Mouse (Mus musculus) testis, adult 2 months (tissue): ENCODE results near the gene Olfr160. TPM values are rescaled to one million over a fixed set of nuclear protein-coding genes. Genes with fewer than 3 reads are reported as not detected.

Source experiments
- H3K27ac ChIP-seq: fragments of 200-500 bp; 2 replicates; pipeline ENCODE4 v1.5.1; 2012; ENCODE audit warnings: low read depth, low read length; ENCODE audit not compliant: control insufficient read depth, insufficient read depth
- H3K27me3 ChIP-seq: fragments of 200-500 bp; 2 replicates; pipeline ENCODE4 v1.6.1; 2012; ENCODE audit warnings: mild to moderate bottlenecking, low read length, moderate library complexity; ENCODE audit not compliant: control insufficient read depth, insufficient read depth
- H3K36me3 ChIP-seq: fragments of 200-500 bp; 2 replicates; pipeline ENCODE4 v1.6.1; 2012; ENCODE audit warnings: mild to moderate bottlenecking, low read length; ENCODE audit not compliant: control insufficient read depth, insufficient read depth
- H3K4me1 ChIP-seq: fragments of 200-500 bp; 2 replicates; pipeline ENCODE4 v1.6.1; 2012; ENCODE audit warnings: low read length; ENCODE audit not compliant: control insufficient read depth, insufficient read depth
- H3K4me3 ChIP-seq: fragments of 200-500 bp; 2 replicates; pipeline ENCODE4 v1.5.1; 2012; ENCODE audit warnings: low read depth, mild to moderate bottlenecking, low read length, moderate library complexity, mixed read lengths; ENCODE audit not compliant: control insufficient read depth
- CTCF ChIP-seq: fragments of 200-500 bp; IDR thresholded peaks from 2 replicates; pipeline ENCODE4 v1.5.1; 2012; ENCODE audit warnings: low read depth, mild to moderate bottlenecking, inconsistent platforms, low read length, moderate library complexity; ENCODE audit not compliant: control insufficient read depth, insufficient read depth, insufficient replicate concordance
- POLR2A ChIP-seq: fragments of 200-500 bp; IDR thresholded peaks from 2 replicates; pipeline ENCODE4 v1.6.1; 2012; ENCODE audit warnings: low read depth, mild to moderate bottlenecking, inconsistent platforms, low read length, moderate library complexity; ENCODE audit not compliant: control insufficient read depth
- polyA plus RNA-seq: library from polyadenylated mRNA; depleted of rRNA; stranded (reverse); fragments of >200 nt; gene quantifications from 2 replicates; pipeline ENCODE4 v1.2.3, GENCODE M21; 2012

Olfr160 gene
- polyA plus RNA-seq, 1 experiment: not detected

DNA sequence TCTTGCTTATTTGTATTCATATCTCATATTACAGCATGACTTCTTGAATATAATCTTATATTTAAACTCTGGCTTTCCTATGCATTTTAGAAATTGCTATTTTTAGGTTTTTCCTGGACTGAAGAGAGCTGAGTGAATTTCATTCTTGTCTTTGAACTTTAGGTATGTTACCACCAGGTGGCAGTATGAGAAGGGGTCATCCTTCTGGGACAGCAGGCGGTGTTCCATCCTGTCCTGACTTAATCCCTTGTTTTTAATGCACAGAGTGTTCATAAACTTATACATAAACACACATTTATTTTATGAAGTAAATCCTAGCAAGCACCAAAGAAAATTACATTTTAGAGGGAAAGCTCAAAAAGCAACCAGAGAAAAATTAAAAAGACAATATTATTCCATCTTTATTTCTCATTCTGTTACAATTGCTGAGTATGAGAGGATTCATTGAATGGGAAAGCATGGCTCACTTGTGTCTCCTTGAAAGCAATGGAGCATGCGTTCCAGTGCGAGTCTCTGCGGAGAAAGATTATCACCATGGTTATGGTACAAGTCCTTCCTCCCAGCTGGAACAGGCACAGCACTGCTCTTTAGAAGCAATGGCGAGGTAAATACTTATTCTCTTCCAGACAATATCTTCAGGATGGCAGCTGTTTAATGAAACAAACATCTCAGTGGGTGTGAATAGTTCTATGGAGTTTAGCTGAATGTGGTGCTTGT, 25.9 kb downstream of the Olfr160 start:
- no peak for TF ChIP-seq CTCF
- no peak for TF ChIP-seq POLR2A
- Histone ChIP-seq H3K4me3 (no peak overlapping the region), H3K36me3 (no peaks in the 10 kb centered on the region), H3K4me1 (no peaks in the 10 kb centered on the region), H3K27ac (no peak overlapping the region), H3K27me3 (no peaks in the 10 kb centered on the region)

- Histone ChIP-seq H3K4me1 (no peaks in the 10 kb centered on the region), H3K36me3 (no peaks in the 10 kb centered on the region), H3K4me3 (no peak overlapping the region), H3K27ac (no peak overlapping the region), H3K27me3 (no peaks in the 10 kb centered on the region)
- TF ChIP-seq POLR2A (no peak), CTCF (no peak)
Measured at GRCm38 (mm10) chr9:37687941-37688303, 28.1 kb downstream of the Olfr160 start.

GRCm38 (mm10) chr9:37687288-37687940, 28.6 kb downstream of the Olfr160 start:
- H3K4me1 ChIP-seq: no peaks in the 10 kb centered on the region
- H3K4me3 ChIP-seq: no peak overlapping the region
- H3K27ac ChIP-seq: no peak overlapping the region
- no peak for TF ChIP-seq POLR2A
- no peak for TF ChIP-seq CTCF
- H3K36me3 ChIP-seq: no peaks in the 10 kb centered on the region
- H3K27me3 ChIP-seq: no peaks in the 10 kb centered on the region

- Histone ChIP-seq H3K4me3 (no peak overlapping the region), H3K27ac (no peak overlapping the region), H3K36me3 (no peaks in the 10 kb centered on the region), H3K4me1 (no peaks in the 10 kb centered on the region), H3K27me3 (no peaks in the 10 kb centered on the region)
- TF ChIP-seq POLR2A (no peak), CTCF (no peak)
Measured at GRCm38 (mm10) chr9:37681123-37681522, 34.9 kb downstream of the Olfr160 start.

GRCm38 (mm10) chr9:37675287-37675686, 40.8 kb downstream of the Olfr160 start:
- H3K27me3 ChIP-seq: no peaks in the 10 kb centered on the region
- no peak for TF ChIP-seq CTCF
- TF ChIP-seq POLR2A: no peak
- H3K36me3 ChIP-seq: no peaks in the 10 kb centered on the region
- H3K4me1 ChIP-seq: no peaks in the 10 kb centered on the region
- H3K27ac ChIP-seq: no peak overlapping the region
- H3K4me3 ChIP-seq: no peak overlapping the region

GRCm38 (mm10) chr9:37670261-37670660, 45.8 kb downstream of the Olfr160 start:
- no peaks in the 10 kb centered on the region; the same call in 1 of the 2 replicates for H3K4me1 ChIP-seq
- TF ChIP-seq POLR2A: no peak
- TF ChIP-seq CTCF: no peak
- H3K27me3 ChIP-seq: no peaks in the 10 kb centered on the region
- H3K27ac ChIP-seq: no peak overlapping the region
- no peak overlapping the region for H3K4me3 ChIP-seq
- H3K36me3 ChIP-seq: no peaks in the 10 kb centered on the region

- Histone ChIP-seq H3K4me1 (no peaks in the 10 kb centered on the region; the same call in 1 of the 2 replicates), H3K27ac (no peak overlapping the region), H3K27me3 (no peaks in the 10 kb centered on the region), H3K4me3 (no peak overlapping the region), H3K36me3 (no peaks in the 10 kb centered on the region)
- TF ChIP-seq CTCF: no peak
- TF ChIP-seq POLR2A: no peak
Measured at GRCm38 (mm10) chr9:37669678-37670077, 46.4 kb downstream of the Olfr160 start.

DNA sequence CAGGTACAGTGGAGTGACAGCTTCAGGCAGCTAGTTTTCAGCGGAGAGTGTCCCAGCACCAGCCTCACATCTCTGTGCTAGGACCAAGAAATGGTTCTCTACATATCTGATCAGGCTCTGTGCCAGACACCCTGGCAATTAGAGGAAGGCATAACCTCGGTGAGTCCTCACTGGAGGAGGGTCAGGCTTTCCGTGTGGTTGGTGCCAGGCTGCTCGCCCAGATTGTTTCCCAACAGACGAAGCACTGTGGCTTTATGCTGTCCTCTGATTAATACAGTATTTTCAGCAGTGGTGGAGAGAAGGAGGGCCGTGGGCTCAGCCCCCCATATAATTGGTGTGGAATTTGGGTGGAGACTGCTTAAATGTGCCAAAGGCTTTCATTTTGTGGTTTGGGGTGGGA, 46.9 kb downstream of the Olfr160 start, which contains the start of gene Panx3:
Panx3 (minus strand) TSS at position 121 of the 400 bp plus-strand sequence.
- H3K36me3 ChIP-seq: no peaks in the 10 kb centered on the region
- H3K27ac ChIP-seq: no peak within 1 kb of the TSS
- no peaks in the 10 kb centered on the region; the same call in 1 of the 2 replicates for H3K4me1 ChIP-seq
- H3K27me3 ChIP-seq: no peaks in the 10 kb centered on the region
- TF ChIP-seq CTCF (no peak), POLR2A (no peak)
- H3K4me3 ChIP-seq: peak within 1 kb of the TSS; percentile 0
